Mouse (Mus musculus): ENCODE measurements around the gene Gm10642. TPM values are rescaled to one million over a fixed set of nuclear protein-coding genes. Genes with fewer than 3 reads are reported as not detected.

Gm10642 gene
- total RNA-seq, 2 experiments from 2014 or later, result 1.3 to 1.6 TPM

GRCm38 (mm10) chr9:70671772-70672579 lies 15.9 kb downstream of the Gm10642 start:
- no peak for DNase-seq (ENCODE audit: low spot score in 2 of 2)

- no peak for DNase-seq (ENCODE audit: low spot score in 2 of 2)
Observed at GRCm38 (mm10) chr9:70673656-70674055, 17.6 kb downstream of the Gm10642 start.

DNA sequence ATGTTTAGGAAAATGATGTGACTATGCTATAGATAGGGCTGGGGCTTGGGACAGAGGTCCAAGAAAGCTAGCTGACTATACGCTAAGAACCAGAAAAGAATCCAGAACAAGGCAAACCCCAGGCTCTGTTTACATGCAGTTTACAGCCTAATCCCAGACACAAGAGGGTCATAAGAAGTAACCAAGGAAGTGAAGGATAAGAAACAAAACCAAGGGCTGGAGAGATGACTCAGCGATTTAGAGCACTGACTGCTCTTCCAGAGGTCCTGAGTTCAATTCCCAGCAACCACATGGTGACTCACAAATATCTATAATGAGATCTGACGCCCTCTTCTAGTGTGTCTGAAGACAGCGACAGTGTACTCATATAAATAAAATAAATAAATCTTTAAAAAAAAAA lies 19.1 kb downstream of the Gm10642 start:
- DNase-seq (ENCODE audit: low spot score in 2 of 2), result no peak

DNA sequence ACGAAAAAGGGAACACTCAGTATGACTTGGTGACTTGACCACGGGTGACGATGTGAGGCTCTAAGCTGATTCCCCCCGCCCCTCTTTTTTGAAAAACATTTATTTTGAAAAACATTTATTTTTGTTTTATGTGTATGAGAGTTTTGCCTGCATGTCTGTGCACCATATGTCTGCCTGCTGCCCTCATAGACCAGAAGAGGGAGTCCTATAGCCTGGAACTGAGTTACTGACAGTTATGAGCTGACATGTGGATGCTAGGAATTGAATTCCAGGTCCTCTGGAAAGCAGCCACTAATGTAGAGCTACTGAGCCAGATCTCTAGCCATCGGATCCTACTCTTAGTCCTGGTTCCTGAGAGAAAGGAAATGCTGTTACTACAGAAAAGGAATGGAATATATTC lies 19.9 kb downstream of the Gm10642 start:
- no peak for DNase-seq (ENCODE audit: low spot score in 2 of 2)

- peak; percentile 97 to 99 for DNase-seq (ENCODE audit: low spot score in 2 of 2)
Observed at GRCm38 (mm10) chr9:70678682-70679131, 22.7 kb downstream of the Gm10642 start, which contains the start of gene Adam10. TSS of gene Adam10 (plus strand) at chr9:70678997.

DNA sequence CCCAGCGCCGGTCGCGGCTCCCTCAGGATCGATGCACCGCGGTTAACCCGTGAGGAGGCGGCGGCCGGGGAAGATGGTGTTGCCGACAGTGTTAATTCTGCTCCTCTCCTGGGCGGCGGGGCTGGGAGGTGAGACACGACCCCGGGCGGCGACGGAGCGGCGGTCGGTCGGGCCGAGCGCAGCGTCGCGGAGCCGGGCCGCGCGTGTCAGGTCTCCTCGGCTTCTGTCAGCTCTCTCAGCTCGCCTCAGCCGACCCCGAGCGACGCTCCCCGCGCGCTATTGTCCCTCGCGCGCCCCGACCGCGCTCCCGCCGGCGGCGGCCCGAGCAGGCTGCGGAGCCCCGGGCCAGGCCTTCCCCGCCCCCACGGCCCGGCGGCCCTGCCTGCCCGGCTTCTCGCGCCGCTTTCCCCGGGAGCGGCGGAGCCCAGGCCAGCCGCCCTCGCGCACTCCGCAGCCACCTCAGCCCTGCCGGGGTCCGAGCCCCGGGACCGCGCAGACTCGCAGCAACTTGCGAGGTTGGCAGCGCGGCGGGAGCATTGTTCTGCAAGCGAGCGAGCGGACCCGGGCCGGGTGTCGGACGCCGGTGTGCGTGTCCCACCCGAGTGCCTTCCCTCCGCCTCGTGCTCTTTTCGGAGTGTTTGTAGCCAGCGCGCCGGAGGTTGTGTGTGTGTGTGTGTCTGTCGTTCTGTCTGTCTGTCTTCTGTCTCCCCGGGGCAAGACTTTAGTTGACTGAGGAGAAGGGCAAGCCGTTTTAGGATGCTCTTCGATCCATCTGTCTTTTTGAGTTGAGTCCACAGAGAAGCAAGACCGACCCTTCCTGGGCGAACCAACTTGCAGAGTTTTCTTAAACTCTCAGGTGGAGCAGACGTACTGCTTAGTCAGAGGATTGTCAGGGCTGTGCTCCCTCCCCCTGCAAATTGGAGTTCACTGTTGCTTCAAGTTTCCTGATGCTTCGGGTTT lies 23.4 kb downstream of the Gm10642 start:
- peak; percentile 25 to 38 for DNase-seq (ENCODE audit: low spot score in 2 of 2)

GRCm38 (mm10) chr9:70682202-70682601 lies 26.2 kb downstream of the Gm10642 start:
- no peak for DNase-seq (ENCODE audit: low spot score in 2 of 2)

DNA sequence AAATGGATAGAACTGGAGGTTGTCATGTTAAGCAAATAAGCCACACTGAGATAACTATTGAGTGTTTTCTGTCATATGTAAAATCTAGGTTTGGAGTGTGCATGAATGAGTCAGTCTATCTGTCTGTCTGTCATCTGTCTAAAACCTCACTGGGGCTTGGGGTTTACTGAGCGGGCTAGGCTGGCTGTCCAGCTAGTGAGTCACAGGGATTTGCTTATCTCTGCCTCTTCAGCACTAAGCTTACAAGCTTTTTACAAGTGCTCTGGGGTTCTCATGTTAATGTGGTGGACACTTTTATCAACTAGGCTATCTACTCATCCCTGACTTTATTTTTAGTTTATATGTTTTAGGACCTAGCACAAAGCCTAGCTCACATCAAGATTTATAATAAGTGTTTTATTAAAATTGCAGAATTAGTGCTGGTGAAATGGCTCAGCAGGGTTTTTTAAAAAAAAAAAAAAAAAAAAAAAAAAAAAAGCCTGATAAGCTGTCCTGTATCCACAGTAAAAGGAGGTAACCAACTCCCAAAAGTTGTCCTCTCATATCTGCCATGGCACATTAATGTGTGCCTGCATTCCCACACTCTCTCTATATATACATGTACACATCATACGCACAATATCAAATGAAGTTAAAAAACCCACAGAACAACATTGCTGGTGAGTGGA lies 32.4 kb downstream of the Gm10642 start:
- no peak for DNase-seq (ENCODE audit: low spot score in 2 of 2)

DNA sequence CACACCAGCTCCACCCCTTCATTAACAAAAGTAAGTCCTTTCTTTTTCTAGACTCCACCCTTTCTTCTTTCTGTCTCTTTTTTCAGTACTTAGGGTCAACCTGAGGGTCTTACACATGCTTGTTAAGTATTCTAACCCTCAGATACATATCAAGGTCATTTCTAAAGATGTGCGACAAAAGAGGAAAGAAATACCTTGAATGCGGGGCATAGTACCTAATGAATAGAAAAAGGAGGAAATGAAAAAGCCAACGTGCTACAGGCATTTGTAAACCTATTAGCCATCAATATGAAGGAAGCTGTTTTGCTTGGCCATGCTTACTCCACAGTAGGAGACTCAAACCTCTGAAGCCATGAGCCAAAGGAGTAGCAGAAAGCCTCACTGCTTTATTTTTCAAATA lies 33.9 kb downstream of the Gm10642 start:
- no peak for DNase-seq (ENCODE audit: low spot score in 2 of 2)

GRCm38 (mm10) chr9:70690579-70690978 lies 34.5 kb downstream of the Gm10642 start:
- no peak for DNase-seq (ENCODE audit: low spot score in 2 of 2)

DNA sequence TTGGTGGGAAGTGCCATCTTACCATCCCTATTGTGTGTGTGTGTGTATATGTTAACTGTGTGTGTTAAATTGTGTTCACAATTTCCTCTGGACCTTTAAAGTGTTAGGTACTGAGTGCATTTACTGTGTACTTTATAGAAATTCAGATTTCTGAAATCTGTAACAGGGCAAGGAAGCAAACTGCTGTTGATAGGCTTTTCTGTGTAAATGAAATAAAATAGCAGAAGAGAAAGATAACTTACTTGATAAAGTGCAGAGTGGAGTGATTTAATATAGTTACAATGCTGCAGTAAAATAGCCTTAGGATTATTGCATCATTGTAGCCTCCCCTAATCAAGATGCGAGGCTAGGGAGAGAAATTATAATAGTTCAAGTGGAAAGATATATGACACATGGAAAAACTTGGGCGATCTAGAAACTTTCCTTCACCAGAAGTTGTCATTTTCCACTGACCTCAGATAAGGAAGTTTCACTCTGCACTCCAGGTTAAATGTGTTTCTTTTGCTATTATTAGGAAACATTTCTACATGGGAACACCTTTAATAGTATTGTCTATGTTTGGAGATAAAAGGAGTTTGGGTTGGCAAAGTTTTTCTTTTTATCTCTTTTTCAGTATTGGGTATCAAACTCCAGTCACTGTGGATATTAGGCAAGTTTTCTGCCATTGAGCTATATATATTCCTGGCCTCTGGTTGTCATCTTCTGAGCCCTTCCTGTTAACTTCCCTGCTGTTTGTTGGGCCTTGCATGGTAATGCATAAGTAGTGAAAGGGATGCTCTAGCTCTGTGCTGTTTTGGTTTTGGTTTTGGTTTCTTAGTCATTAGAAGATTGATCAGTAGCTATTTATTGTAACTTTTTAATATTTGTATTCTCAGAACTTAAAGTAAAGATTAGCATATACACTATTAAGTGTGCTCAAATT lies 36.0 kb downstream of the Gm10642 start:
- DNase-seq (ENCODE audit: low spot score in 2 of 2), result no peak

DNA sequence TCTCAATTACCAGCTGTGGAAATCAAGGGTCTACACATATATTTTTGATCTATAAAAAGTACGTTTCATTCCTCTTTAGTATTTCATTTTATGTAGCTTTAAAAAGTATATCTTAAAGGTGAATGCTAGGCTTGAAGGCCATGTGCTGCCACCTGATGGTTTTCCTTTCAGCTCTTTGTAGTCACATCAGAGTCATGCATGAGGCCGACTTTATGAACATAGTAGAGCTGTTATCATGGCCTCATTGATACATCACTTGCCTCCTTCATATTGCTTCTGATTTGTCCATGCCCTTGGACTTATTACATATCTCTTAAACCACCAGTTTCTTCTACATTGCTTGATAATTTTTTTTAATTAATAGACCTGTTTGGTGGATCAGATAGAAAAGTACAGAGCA lies 39.7 kb downstream of the Gm10642 start:
- no peak for DNase-seq (ENCODE audit: low spot score in 2 of 2)

DNA sequence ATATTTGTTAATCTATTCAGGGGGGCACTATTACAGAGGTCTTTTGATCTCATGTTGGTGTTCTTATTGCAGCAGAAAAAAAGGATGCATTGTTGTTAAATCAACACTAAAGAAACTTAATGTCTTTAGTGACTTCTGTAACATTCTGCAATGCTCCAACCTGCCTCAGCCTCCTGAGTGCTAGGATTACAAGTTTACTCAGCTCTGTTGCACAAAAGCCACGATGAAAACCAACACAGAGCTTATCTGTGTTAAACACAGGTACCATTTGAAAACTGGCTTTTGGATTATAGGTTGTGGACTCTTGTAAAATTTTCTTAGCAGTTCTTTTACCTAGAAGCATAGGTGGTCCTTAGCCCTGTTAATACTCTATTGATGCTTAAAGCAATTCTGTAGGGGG lies 42.0 kb downstream of the Gm10642 start:
- no peak for DNase-seq (ENCODE audit: low spot score in 2 of 2)

GRCm38 (mm10) chr9:70703597-70704203 lies 47.6 kb downstream of the Gm10642 start:
- no peak for DNase-seq (ENCODE audit: low spot score in 2 of 2)

DNA sequence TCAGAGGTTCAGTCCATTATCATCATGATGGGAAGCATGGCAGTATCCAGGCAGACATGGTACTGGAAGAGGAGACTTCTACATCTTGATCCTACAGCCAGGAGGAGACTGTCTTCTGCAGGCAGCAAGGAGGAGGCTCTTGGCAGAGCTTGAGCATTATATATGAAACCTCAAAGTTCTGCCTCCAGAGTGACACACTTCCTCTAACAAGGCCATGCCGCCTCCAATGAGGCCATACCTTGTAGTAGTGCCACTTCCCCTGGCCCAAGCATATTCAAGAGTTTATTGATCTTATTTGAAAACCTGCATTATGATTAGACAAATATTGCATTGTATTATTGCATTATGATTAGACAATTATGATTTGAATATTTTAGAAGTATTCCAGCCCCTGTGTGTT lies 50.4 kb downstream of the Gm10642 start:
- DNase-seq (ENCODE audit: low spot score in 2 of 2), result no peak

Other genes with a start within 250 kb of the Gm10642 start
- gene Ccnb2, start 234.7 kb upstream of the Gm10642 start, total RNA-seq (2021), result 1 to 10 TPM in 1 of 2 experiments, under 1 TPM in 1; 0.80 to 1.7 TPM
- gene Rnf111, start 152.5 kb upstream of the Gm10642 start, total RNA-seq (2021), result 10 to 100 TPM; 41.7 to 41.9 TPM
- 10 to 100 TPM; 48.7 to 53.2 TPM for gene Sltm, start 113.5 kb upstream of the Gm10642 start, total RNA-seq (2021)
- gene Mindy2, start 923 bp downstream of the Gm10642 start, total RNA-seq (2021), result 10 to 100 TPM; 41.6 to 41.9 TPM
- 10 to 100 TPM; 66.6 to 67.8 TPM for gene Adam10, start 22.7 kb downstream of the Gm10642 start, total RNA-seq (2021)